ENCODE assay signal across 10 mouse cellular contexts in genomic region chr11:102146531-102146930, GRCm38 (mm10). TPM values are rescaled to one million over a fixed set of nuclear protein-coding genes. Genes with fewer than 3 reads are reported as not detected.
DNase-seq lines count a peak whose midpoint lies in the region; ATAC-seq and TF ChIP-seq lines count a peak whose summit lies in the region.
"Had no signal": no experiment of that assay in that cellular context is flagged by ENCODE, and none has a peak within 500 bp of the region (broad histone marks: within the 10 kb centered on the region; RNA-seq: fewer than 3 reads in every experiment).

No protein-coding gene starts in this region.

- intact Hi-C loops in heart, postnatal 14 days (cut with DNase I), result no loop called here

- H3K9ac ChIP-seq in heart, embryonic 12.5 days, result no peak overlapping the region
- no peak overlapping the region for H3K9ac ChIP-seq in midbrain, embryonic 11.5 days (ENCODE audit: low read length)
- no peak overlapping the region for H3K9ac ChIP-seq in midbrain, postnatal 0 days (replicated peaks; ENCODE audit: low read length, poor library complexity, severe bottlenecking)
- H3K9ac ChIP-seq: lung, embryonic 15.5 days had no signal

- ATAC-seq in heart, embryonic 12.5 days (ENCODE audit: insufficient number of reproducible peaks, low FRiP score), result no peak
- ATAC-seq in midbrain, embryonic 11.5 days (ENCODE audit: low FRiP score), result no peak
- ATAC-seq in midbrain, postnatal 0 days (ENCODE audit: low FRiP score), result no peak

- H3K27me3 ChIP-seq in heart, embryonic 12.5 days (replicated peaks), result peaks cover 69% of the 10 kb centered on the region
- peaks cover 51% of the 10 kb centered on the region for H3K27me3 ChIP-seq in midbrain, embryonic 11.5 days (ENCODE audit: control insufficient read depth, insufficient read depth, low read length)
- peaks cover 67% of the 10 kb centered on the region for H3K27me3 ChIP-seq in midbrain, postnatal 0 days (ENCODE audit: insufficient read depth, low read length)
- H3K27me3 ChIP-seq in limb, embryonic 10.5 days (ENCODE audit: low read depth, poor library complexity, severe bottlenecking), result peaks cover 82% of the 10 kb centered on the region
- no peaks in the 10 kb centered on the region; the same call in 1 of the 2 replicates for H3K27me3 ChIP-seq in small intestine, adult 2 months (ENCODE audit: control insufficient read depth, insufficient read depth, low read length)

- DNase-seq in heart, postnatal 14 days, result no peak
- peak; percentile 86 for DNase-seq in midbrain, embryonic 11.5 days (ENCODE audit: low spot score, missing footprints)
- DNase-seq in midbrain, postnatal 0 days (ENCODE audit: low spot score), result no peak
- peak; percentile 46 for DNase-seq in limb, embryonic 10.5 days (ENCODE audit: low spot score)
- no peak for DNase-seq in layer of hippocampus, postnatal 36 days
- no peak for DNase-seq in thymus, postnatal 25 days
- DNase-seq: heart, postnatal 36 days had no signal

- peak overlapping the region; percentile 75 for H3K4me2 ChIP-seq in heart, embryonic 12.5 days
- H3K4me2 ChIP-seq in midbrain, embryonic 11.5 days, result no peak overlapping the region
- no peak overlapping the region for H3K4me2 ChIP-seq in midbrain, postnatal 0 days (ENCODE audit: low read depth, low read length, poor library complexity, severe bottlenecking)

- TF ChIP-seq POLR2A in small intestine, adult 2 months (IDR thresholded peaks at IDR 0.05; ENCODE audit: low read depth, low read length), result no peak

- no peak for TF ChIP-seq CTCF in midbrain, postnatal 0 days (IDR thresholded peaks at IDR 0.05)
- no peak for TF ChIP-seq CTCF in small intestine, adult 2 months (IDR thresholded peaks at IDR 0.05; ENCODE audit: extremely low read depth, insufficient read length, insufficient replicate concordance, low read depth, low read length)

- no peaks in the 10 kb centered on the region for H3K9me3 ChIP-seq in heart, embryonic 12.5 days (replicated peaks)
- no peaks in the 10 kb centered on the region for H3K9me3 ChIP-seq in midbrain, embryonic 11.5 days (ENCODE audit: control insufficient read depth, low read length)
- H3K9me3 ChIP-seq in midbrain, postnatal 0 days (ENCODE audit: low read length), result no peaks in the 10 kb centered on the region
- no peaks in the 10 kb centered on the region for H3K9me3 ChIP-seq in limb, embryonic 10.5 days (replicated peaks)
- H3K9me3 ChIP-seq: lung, embryonic 15.5 days had no signal

- WGBS in heart, embryonic 12.5 days, result 13% methylated on average over 17 of the region's 17 CpGs
- WGBS in midbrain, embryonic 11.5 days, result 8% methylated on average over 17 of the region's 17 CpGs
- WGBS in midbrain, postnatal 0 days, result 8% methylated on average over 17 of the region's 17 CpGs
- WGBS in limb, embryonic 10.5 days, result 10% methylated on average over 17 of the region's 17 CpGs
- WGBS in small intestine, adult 2 months, result 4% methylated on average over 17 of the region's 17 CpGs

- peaks cover 33% of the 10 kb centered on the region for H3K4me1 ChIP-seq in heart, embryonic 12.5 days (replicated peaks)
- 0 out of 2 replicates have a peak, but pooled peaks cover 9% of the 10 kb centered on the region for H3K4me1 ChIP-seq in midbrain, embryonic 11.5 days (ENCODE audit: control insufficient read depth, insufficient read depth, low read length)
- H3K4me1 ChIP-seq in midbrain, postnatal 0 days (ENCODE audit: insufficient read depth, low read length), result no peaks in the 10 kb centered on the region; the same call in 1 of the 2 replicates
- H3K4me1 ChIP-seq in limb, embryonic 10.5 days, result peaks cover 30% of the 10 kb centered on the region
- peaks cover 18% of the 10 kb centered on the region for H3K4me1 ChIP-seq in small intestine, adult 2 months (ENCODE audit: control insufficient read depth, insufficient read depth, insufficient read length, low read length)

- H3K4me3 ChIP-seq in heart, embryonic 12.5 days, result peak overlapping the region; percentile 16
- no peak overlapping the region for H3K4me3 ChIP-seq in midbrain, embryonic 11.5 days (ENCODE audit: low read depth, low read length)
- H3K4me3 ChIP-seq in midbrain, postnatal 0 days (ENCODE audit: low read depth, low read length), result no peak overlapping the region
- H3K4me3 ChIP-seq in limb, embryonic 10.5 days, result peak overlapping the region; percentile 48
- H3K4me3 ChIP-seq in small intestine, adult 2 months (ENCODE audit: low read depth, low read length), result peak overlapping the region; percentile 85
- H3K4me3 ChIP-seq: lung, embryonic 15.5 days had no signal

- H3K36me3 ChIP-seq in heart, embryonic 12.5 days, result no peaks in the 10 kb centered on the region
- no peaks in the 10 kb centered on the region for H3K36me3 ChIP-seq in midbrain, embryonic 11.5 days (ENCODE audit: control insufficient read depth, insufficient read depth, low read length)
- H3K36me3 ChIP-seq in midbrain, postnatal 0 days (ENCODE audit: insufficient read depth, low read length), result no peaks in the 10 kb centered on the region
- H3K36me3 ChIP-seq in limb, embryonic 10.5 days, result no peaks in the 10 kb centered on the region
- peaks cover 34% of the 10 kb centered on the region for H3K36me3 ChIP-seq in small intestine, adult 2 months (ENCODE audit: control insufficient read depth, insufficient read depth, low read length)
- H3K36me3 ChIP-seq: lung, embryonic 15.5 days had no signal

- no peak overlapping the region for H3K27ac ChIP-seq in heart, embryonic 12.5 days (ENCODE audit: poor library complexity, severe bottlenecking)
- no peak overlapping the region for H3K27ac ChIP-seq in midbrain, embryonic 11.5 days (ENCODE audit: low read depth, low read length)
- H3K27ac ChIP-seq in midbrain, postnatal 0 days (ENCODE audit: low read depth, low read length), result no peak overlapping the region
- peak overlapping the region; percentile 19; the same call in 1 of the 2 replicates for H3K27ac ChIP-seq in limb, embryonic 10.5 days
- H3K27ac ChIP-seq in small intestine, adult 2 months (ENCODE audit: insufficient read depth, low read depth, low read length), result peak overlapping the region; percentile 26
- H3K27ac ChIP-seq: lung, embryonic 15.5 days had no signal

RNA-seq across cellular contexts. Expression of gene Nags, which starts 1.2 kb away (rescaled TPM):
- 0.11 TPM in 1 of 2 replicates, not detected in the other for polyA plus RNA-seq in heart, embryonic 12.5 days (2016; fragmentation: Nextera tagmentation; extraction: Ambion mirVana)
- total RNA-seq in heart, postnatal 14 days (2021), result not detected
- polyA plus RNA-seq in midbrain, embryonic 11.5 days (2014; fragmentation: Nextera tagmentation; extraction: Ambion mirVana), result not detected in 2 replicates
- 0.14 and 0.16 TPM in 2 replicates for total RNA-seq in midbrain, postnatal 0 days (2014; rRNA removed)
- polyA plus RNA-seq in midbrain, postnatal 0 days (2015; fragmentation: Nextera tagmentation; extraction: Ambion mirVana), result 0.09 and 0.11 TPM in 2 replicates
- 0.09 and 0.20 TPM in 2 replicates for polyA plus RNA-seq in limb, embryonic 10.5 days (2016; fragmentation: Nextera tagmentation; extraction: Ambion mirVana)
- polyA plus RNA-seq in small intestine, adult 2 months (2012; rRNA removed), result 44.2 and 87.7 TPM in 2 replicates
- total RNA-seq in layer of hippocampus, postnatal 36 days (2021), result not detected
- total RNA-seq: heart, postnatal 36 days had no signal

RNA-seq across cellular contexts. Expression of gene Tmem101, which starts 9.7 kb away (rescaled TPM):
- 36.8 and 37.6 TPM in 2 replicates for polyA plus RNA-seq in heart, embryonic 12.5 days (2016; fragmentation: Nextera tagmentation; extraction: Ambion mirVana)
- 10 to 100 TPM; 14.5 TPM for total RNA-seq in heart, postnatal 14 days (2021)
- 33.5 and 35.9 TPM in 2 replicates for polyA plus RNA-seq in midbrain, embryonic 11.5 days (2014; fragmentation: Nextera tagmentation; extraction: Ambion mirVana)
- total RNA-seq in midbrain, postnatal 0 days (2014; rRNA removed), result 35.2 and 41.1 TPM in 2 replicates
- 42.4 and 44.4 TPM in 2 replicates for polyA plus RNA-seq in midbrain, postnatal 0 days (2015; fragmentation: Nextera tagmentation; extraction: Ambion mirVana)
- polyA plus RNA-seq in limb, embryonic 10.5 days (2016; fragmentation: Nextera tagmentation; extraction: Ambion mirVana), result 34.0 and 39.6 TPM in 2 replicates
- polyA plus RNA-seq in small intestine, adult 2 months (2012; rRNA removed), result 8.3 and 13.0 TPM in 2 replicates
- total RNA-seq in layer of hippocampus, postnatal 36 days (2021), result 10 to 100 TPM; 29.5 to 30.6 TPM

RNA-seq across cellular contexts. Expression of gene Lsm12, which starts 38.6 kb away (rescaled TPM):
- polyA plus RNA-seq in heart, embryonic 12.5 days (2016; fragmentation: Nextera tagmentation; extraction: Ambion mirVana), result 90.9 and 94.3 TPM in 2 replicates
- total RNA-seq in heart, postnatal 14 days (2021), result 10 to 100 TPM; 44.4 to 47.6 TPM
- polyA plus RNA-seq in midbrain, embryonic 11.5 days (2014; fragmentation: Nextera tagmentation; extraction: Ambion mirVana), result 73.5 and 74.8 TPM in 2 replicates
- total RNA-seq in midbrain, postnatal 0 days (2014; rRNA removed), result 77.7 and 86.2 TPM in 2 replicates
- 130 and 147 TPM in 2 replicates for polyA plus RNA-seq in midbrain, postnatal 0 days (2015; fragmentation: Nextera tagmentation; extraction: Ambion mirVana)
- 125 and 146 TPM in 2 replicates for polyA plus RNA-seq in limb, embryonic 10.5 days (2016; fragmentation: Nextera tagmentation; extraction: Ambion mirVana)
- 8.3 and 18.7 TPM in 2 replicates for polyA plus RNA-seq in small intestine, adult 2 months (2012; rRNA removed)
- total RNA-seq in layer of hippocampus, postnatal 36 days (2021), result 10 to 100 TPM; 59.4 to 60.8 TPM

RNA-seq across cellular contexts. Expression of gene Pyy, which starts 38.9 kb away (rescaled TPM):
- polyA plus RNA-seq in heart, embryonic 12.5 days (2016; fragmentation: Nextera tagmentation; extraction: Ambion mirVana), result not detected in 2 replicates
- not detected for total RNA-seq in heart, postnatal 14 days (2021)
- polyA plus RNA-seq in midbrain, embryonic 11.5 days (2014; fragmentation: Nextera tagmentation; extraction: Ambion mirVana), result 0.44 TPM in 1 of 2 replicates, not detected in the other
- not detected in 2 replicates for total RNA-seq in midbrain, postnatal 0 days (2014; rRNA removed)
- polyA plus RNA-seq in midbrain, postnatal 0 days (2015; fragmentation: Nextera tagmentation; extraction: Ambion mirVana), result not detected in 2 replicates
- polyA plus RNA-seq in limb, embryonic 10.5 days (2016; fragmentation: Nextera tagmentation; extraction: Ambion mirVana), result not detected in 2 replicates
- polyA plus RNA-seq in small intestine, adult 2 months (2012; rRNA removed), result 137 and 596 TPM in 2 replicates
- not detected for total RNA-seq in layer of hippocampus, postnatal 36 days (2021)
- total RNA-seq: heart, postnatal 36 days had no signal
- polyA plus RNA-seq: lung, embryonic 15.5 days had no signal

RNA-seq across cellular contexts. Expression of gene G6pc3, which starts 42.9 kb away (rescaled TPM):
- polyA plus RNA-seq in heart, embryonic 12.5 days (2016; fragmentation: Nextera tagmentation; extraction: Ambion mirVana), result 27.1 and 28.0 TPM in 2 replicates
- 10 to 100 TPM; 35.0 to 35.7 TPM for total RNA-seq in heart, postnatal 14 days (2021)
- 27.8 and 31.5 TPM in 2 replicates for polyA plus RNA-seq in midbrain, embryonic 11.5 days (2014; fragmentation: Nextera tagmentation; extraction: Ambion mirVana)
- total RNA-seq in midbrain, postnatal 0 days (2014; rRNA removed), result 43.1 and 68.5 TPM in 2 replicates
- polyA plus RNA-seq in midbrain, postnatal 0 days (2015; fragmentation: Nextera tagmentation; extraction: Ambion mirVana), result 42.0 and 48.7 TPM in 2 replicates
- 41.4 and 41.6 TPM in 2 replicates for polyA plus RNA-seq in limb, embryonic 10.5 days (2016; fragmentation: Nextera tagmentation; extraction: Ambion mirVana)
- 41.0 and 53.8 TPM in 2 replicates for polyA plus RNA-seq in small intestine, adult 2 months (2012; rRNA removed)
- total RNA-seq in layer of hippocampus, postnatal 36 days (2021), result 10 to 100 TPM; 52.0 to 58.5 TPM

Comparison
In these comparisons a context has a peak if more than half of its experiments do, and no peak if none do; other contexts are left out.
1. DNase-seq: peak in midbrain, embryonic 11.5 days (single experiment) and limb, embryonic 10.5 days (single experiment); none in heart, postnatal 14 days (0 of 2), midbrain, postnatal 0 days (single experiment), layer of hippocampus, postnatal 36 days (0 of 2) and thymus, postnatal 25 days (single experiment).
2. H3K27ac ChIP-seq: peak in limb, embryonic 10.5 days (single experiment) and small intestine, adult 2 months (single experiment); none in heart, embryonic 12.5 days (single experiment), midbrain, embryonic 11.5 days (single experiment) and midbrain, postnatal 0 days (single experiment).
3. H3K4me3 ChIP-seq: peak in heart, embryonic 12.5 days (single experiment), limb, embryonic 10.5 days (single experiment) and small intestine, adult 2 months (single experiment); none in midbrain, embryonic 11.5 days (single experiment) and midbrain, postnatal 0 days (single experiment).
4. RNA of gene Nags, which starts 1.2 kb away (polyA plus RNA-seq): 44.2 to 87.7 TPM in small intestine, adult 2 months; 0.11 TPM in heart, embryonic 12.5 days, 0.09 to 0.20 TPM in limb, embryonic 10.5 days, 0.09 to 0.11 TPM in midbrain, postnatal 0 days and not detected in midbrain, embryonic 11.5 days; every median in the first group is over 10 times any median in the second.